Mouse (Mus musculus) gastrocnemius, postnatal 14 days (tissue): ENCODE measurements around the gene Ankrd33b. TPM values are rescaled to one million over a fixed set of nuclear protein-coding genes. Genes with fewer than 3 reads are reported as not detected.

Experiments
- DNase-seq: peaks from one replicate; pipeline ENCODE4 v3.0.0; 2021; ENCODE audit warnings: mixed read lengths
- intact Hi-C: fragments of 180-260 bp; cut with DNase I; formaldehyde crosslinking; loops from one replicate; pipeline ENCODE4 v1.15.1; 2025; ENCODE audit warnings: low total_unique reads
- long read RNA-seq, 2 experiments: library from polyadenylated mRNA; stranded (forward); transcript quantifications; one replicate each; pipeline ENCODE4 v2.0.0; 2021
- total RNA-seq, 2 experiments: library from RNA; stranded (reverse); gene quantifications; 2 replicates each; pipeline ENCODE4 v1.2.3; 2021

Gene Ankrd33b
- total RNA-seq = 1 to 10 TPM; 5.3 to 6.3 TPM
- long read RNA-seq, experiment 1, full-length matches to known transcripts = 2 of 5 reads
- long read RNA-seq, experiment 1, partial matches to known transcripts = 0 of 5 reads
- long read RNA-seq, experiment 1, other reads (novel, unspliced or antisense) = 3 of 5 reads
- long read RNA-seq, experiment 2, full-length matches to known transcripts = 5 of 8 reads
- long read RNA-seq, experiment 2, partial matches to known transcripts = 0 of 8 reads
- long read RNA-seq, experiment 2, other reads (novel, unspliced or antisense) = 3 of 8 reads

GRCm38 (mm10) chr15:31367481-31368200 is at the start of gene Ankrd33b:
TSS of gene Ankrd33b (minus strand) at chr15:31367726.
- DNase-seq = peak; percentile 50
- intact Hi-C loops = no loop called here

DNA sequence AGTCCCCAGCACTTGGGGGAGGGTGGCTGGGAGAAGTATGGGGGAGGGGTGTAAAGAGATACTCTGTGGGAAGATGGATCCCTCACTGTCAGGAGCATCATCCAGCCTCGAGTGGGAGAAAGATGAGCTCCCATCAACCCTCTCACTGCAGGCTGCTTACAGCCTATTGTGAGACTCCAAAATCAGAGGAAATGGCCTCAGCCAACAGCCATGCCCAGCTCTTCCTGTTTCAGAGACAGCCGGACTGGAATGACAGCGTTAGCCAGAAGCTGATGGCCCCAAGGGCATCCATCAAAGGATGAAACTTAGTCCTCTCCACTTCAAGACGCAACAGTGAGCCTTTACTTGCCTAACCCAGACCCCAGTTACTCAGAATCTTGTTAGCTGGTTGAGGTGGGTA is 47.7 kb upstream of the Ankrd33b start:
- intact Hi-C loops = no loop called here

DNA sequence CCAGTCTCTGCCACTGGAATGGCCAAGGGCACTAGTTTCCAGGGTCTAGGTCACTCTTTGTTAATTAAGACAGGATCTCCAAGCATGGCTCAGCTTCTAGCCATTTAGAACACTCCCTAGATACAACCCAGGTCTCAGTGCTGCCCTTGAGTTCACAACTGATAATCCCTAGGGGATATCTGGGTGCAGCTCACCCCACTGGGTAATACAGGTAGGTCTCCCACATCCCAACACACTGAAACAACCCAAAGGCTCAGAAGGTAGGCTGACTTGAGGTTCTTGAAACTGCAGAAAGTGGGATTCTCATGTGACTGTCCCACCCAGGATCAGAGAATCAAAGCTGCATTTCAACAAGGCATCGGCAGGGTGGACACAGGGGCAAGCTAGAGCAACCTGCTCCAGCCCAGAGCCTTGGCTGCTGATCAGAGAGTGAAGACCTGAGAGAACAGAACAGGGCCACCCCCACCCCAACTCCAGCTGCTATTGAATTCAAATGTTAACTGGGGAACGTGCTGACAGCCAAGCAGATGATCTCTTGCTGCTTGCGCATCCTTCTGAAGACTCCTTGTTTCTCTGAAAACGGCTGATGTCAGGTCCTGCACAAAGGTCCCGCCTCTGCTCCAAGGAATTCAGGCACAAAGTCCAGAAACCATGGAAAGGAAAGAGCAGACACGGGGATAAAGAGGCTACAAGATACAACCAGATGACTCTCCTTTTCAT is 46.8 kb upstream of the Ankrd33b start:
- no peak for DNase-seq

More for the DNA sequence above, 47.7 kb upstream of the Ankrd33b start:
- DNase-seq = no peak

DNA sequence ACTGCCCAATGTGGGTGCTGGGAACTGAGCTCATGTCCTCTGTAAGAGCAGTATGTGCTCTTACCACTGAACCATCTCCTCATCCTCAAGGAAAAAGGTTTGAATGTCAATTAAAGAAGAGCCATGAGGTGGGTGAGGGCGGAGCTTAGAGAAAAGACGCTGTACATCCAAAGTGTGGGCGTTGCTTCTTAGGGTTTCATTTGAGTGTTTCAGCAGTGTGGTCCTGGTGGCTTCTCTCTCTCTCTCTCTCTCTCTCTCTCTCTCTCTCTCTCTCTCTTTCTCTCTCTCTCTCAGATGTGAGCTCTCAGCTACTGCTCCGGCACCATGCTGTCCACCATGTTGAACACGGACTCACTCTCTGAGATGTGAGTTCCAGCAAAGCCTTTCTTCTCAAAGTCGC is 46.1 kb upstream of the Ankrd33b start:
- DNase-seq = no peak
- intact Hi-C loops = no loop called here

More for the DNA sequence above, 46.8 kb upstream of the Ankrd33b start:
- intact Hi-C loops = no loop called here

GRCm38 (mm10) chr15:31412933-31413332 is 45.4 kb upstream of the Ankrd33b start:
- intact Hi-C loops = no loop called here
- no peak for DNase-seq

DNA sequence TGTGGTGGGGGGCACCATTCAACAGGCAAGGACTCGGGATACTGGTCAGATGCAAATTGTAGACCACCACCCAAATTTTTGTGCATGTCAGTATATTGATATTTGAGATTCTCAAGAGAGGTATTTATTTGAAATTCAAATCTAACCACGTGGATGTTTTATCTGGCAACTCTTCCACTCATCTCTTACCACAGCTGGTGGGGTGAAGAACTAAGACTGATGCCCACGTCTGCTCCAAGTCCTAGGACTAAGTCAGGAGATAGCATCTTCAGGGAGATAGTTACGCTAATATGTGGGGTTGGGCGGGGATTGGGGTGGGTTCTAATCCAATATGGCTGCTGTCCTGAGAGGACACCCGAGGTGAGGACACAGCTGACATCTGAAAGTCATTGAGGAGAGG is 44.9 kb upstream of the Ankrd33b start:
- DNase-seq = no peak
- intact Hi-C loops = no loop called here

GRCm38 (mm10) chr15:31407490-31407889 is 40.0 kb upstream of the Ankrd33b start:
- no peak for DNase-seq
- intact Hi-C loops = no loop called here

DNA sequence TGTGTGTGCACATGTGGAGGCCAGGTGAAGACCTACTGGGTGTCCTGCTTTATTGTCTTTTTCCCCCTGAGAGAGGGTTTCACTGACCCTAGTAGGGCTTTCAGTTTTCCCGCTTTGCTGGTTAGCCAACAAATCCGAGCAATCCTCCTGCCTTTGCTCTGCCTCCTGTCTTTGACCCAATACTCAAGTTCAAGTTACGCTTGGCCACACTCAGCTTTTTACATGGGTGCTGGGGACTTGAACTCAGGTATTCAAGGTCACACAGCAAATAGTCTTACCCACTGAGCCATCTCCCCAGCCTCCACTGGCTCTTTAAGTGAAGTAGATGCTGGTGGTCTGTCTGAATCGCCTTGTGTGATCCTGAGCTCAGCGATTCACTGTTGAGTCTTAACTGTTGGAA is 39.4 kb upstream of the Ankrd33b start:
- intact Hi-C loops = no loop called here

GRCm38 (mm10) chr15:31404346-31404745 is 36.8 kb upstream of the Ankrd33b start:
- no peak for DNase-seq
- intact Hi-C loops = no loop called here

More for the DNA sequence above, 39.4 kb upstream of the Ankrd33b start:
- DNase-seq = no peak

- intact Hi-C loops = no loop called here
Measured at GRCm38 (mm10) chr15:31402200-31402892, 34.8 kb upstream of the Ankrd33b start.

DNA sequence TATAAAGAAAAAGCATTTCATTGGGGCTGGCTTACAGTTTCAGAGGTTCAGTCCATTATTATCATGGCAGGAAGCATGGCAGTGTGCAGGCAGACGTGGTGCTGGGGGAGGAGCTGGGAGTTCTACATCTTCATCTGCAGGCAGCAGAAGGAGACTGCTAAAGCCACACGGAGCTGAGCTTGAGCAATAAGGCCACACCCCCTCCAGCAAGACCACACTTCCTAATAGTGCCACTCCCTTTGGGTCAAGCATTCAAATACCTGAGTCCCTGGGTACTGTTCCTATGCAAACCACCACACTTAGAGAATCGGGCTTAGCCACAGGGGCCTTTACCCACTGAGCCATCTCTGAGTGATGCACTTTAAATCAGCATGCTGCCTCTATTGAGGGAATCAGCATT is 33.4 kb upstream of the Ankrd33b start:
- intact Hi-C loops = no loop called here
- DNase-seq = no peak

More at GRCm38 (mm10) chr15:31402200-31402892, 34.8 kb upstream of the Ankrd33b start:
- no peak for DNase-seq

- intact Hi-C loops = no loop called here
- DNase-seq = no peak
Measured at GRCm38 (mm10) chr15:31398769-31399168, 31.2 kb upstream of the Ankrd33b start.

DNA sequence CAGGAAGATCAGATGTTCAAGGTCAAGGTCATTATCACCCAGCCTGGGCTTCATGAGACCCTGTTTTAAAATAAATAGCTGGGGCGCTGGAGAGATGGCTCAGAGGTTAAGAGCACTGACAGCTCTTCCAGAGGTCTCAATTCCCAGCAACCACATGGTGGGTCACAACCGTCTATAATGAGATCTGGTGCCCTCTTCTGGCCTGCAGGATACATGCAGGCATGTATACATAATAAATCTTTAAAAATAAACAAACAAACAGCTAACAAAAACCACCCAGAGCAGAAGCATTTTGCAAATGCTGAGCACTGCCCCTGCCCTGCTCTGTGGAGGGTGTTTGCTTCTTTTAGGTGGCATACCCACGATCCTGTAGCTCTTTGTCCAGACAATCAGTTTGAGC is 29.9 kb upstream of the Ankrd33b start:
- intact Hi-C loops = no loop called here
- no peak for DNase-seq

GRCm38 (mm10) chr15:31396755-31397154 is 29.2 kb upstream of the Ankrd33b start:
- DNase-seq = no peak
- intact Hi-C loops = no loop called here

- intact Hi-C loops = no loop called here
- no peak for DNase-seq
Measured at GRCm38 (mm10) chr15:31395986-31396385, 28.5 kb upstream of the Ankrd33b start.

- intact Hi-C loops = no loop called here
- no peak for DNase-seq
Measured at GRCm38 (mm10) chr15:31393402-31393801, 25.9 kb upstream of the Ankrd33b start.

DNA sequence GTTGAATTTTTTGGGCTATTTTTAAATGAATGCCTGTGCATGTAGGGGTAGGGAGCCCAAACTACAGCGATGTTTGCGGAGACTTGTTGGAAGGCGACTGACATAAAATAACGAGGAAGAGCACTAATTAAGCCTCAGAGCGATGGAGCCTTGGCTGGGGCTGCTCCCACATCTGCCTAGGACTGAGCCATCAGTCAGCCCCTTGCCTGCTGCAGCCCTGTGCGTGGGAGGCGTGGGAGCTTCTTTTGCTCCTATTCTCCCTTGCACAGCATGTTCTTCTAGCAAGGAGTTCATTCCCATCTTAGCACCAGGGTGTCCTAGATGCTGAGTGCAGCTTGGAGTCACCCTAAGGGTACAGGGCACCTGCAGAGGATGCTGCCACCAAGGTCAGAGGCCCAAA is 25.2 kb upstream of the Ankrd33b start:
- no peak for DNase-seq
- intact Hi-C loops = no loop called here

GRCm38 (mm10) chr15:31392135-31392534 is 24.6 kb upstream of the Ankrd33b start:
- DNase-seq = no peak
- intact Hi-C loops = no loop called here

- intact Hi-C loops = no loop called here
Measured at GRCm38 (mm10) chr15:31381936-31382468, 14.5 kb upstream of the Ankrd33b start.

GRCm38 (mm10) chr15:31379471-31379870 is 11.9 kb upstream of the Ankrd33b start:
- intact Hi-C loops = no loop called here
- no peak for DNase-seq

More at GRCm38 (mm10) chr15:31381936-31382468, 14.5 kb upstream of the Ankrd33b start:
- DNase-seq = no peak
